Mouse (Mus musculus): ENCODE measurements around the gene Fnip2. TPM values are rescaled to one million over a fixed set of nuclear protein-coding genes. Genes with fewer than 3 reads are reported as not detected.
A peak's percentile ranks its signal among the peaks of the same experiment; 100 is the strongest.

The Fnip2 gene
- total RNA-seq, 2 experiments from 2014 or later: 13.7 to 15.6 TPM

DNA sequence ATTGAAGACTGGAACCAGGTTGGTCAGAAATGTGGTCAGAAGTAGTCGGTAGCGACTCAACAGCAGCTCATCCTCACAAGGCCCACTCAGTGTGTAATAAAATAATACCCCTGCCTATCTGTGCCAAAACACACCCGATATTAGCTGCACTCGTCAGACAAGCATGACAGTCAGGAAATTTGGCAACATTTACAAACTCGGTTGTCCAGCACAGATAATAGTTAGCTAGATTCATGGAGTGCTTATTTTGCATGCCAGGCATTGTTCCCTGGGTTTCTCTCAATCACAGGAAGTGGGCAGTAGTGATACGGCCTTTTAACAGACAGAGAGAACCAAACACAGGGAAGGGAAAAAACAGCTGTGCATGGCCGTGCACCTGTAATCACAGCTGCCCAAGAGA, 30.6 kb downstream of the Fnip2 start:
- intact Hi-C loops (cut with DNase I): no loop called here
- DNase-seq (ENCODE audit: low spot score): no peak

DNA sequence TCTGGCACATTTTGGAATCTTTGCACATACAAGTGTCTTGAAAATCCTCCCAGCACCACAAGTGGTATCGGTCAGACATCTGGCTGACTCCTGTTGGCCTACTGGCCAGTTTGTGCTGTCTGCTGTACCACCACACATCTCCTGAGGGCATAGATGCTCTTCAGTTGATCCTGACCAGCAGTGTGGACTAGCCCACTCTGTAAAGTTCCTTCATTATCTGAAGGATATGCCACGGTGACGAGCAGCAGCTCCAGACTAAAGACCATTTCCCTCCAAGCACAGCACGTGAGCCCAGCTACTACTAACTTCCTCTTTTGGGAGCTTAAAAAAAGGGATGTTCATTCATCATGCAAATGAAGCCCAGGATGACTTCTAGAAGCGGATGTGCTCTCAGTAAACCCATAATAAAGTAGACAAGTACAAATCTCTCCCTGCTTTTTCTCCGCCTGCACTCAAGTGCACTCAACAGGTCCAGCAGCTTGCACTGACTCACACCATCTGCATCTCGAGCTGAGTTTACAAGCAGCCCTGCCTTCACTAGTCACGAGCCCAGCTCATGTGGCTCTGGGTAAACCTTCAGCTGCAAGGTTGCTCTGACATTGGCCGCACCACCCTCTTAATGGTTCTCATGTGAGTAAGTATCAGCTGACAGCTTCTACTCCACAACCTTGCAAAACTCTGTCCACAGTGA, 35.9 kb downstream of the Fnip2 start:
- no peak for DNase-seq (ENCODE audit: low spot score)
- intact Hi-C loops (cut with DNase I): loop anchor here (5.0 kb wide), 1 partner anchor 36 kb away; the partner anchor contains the start of gene Fnip2

DNA sequence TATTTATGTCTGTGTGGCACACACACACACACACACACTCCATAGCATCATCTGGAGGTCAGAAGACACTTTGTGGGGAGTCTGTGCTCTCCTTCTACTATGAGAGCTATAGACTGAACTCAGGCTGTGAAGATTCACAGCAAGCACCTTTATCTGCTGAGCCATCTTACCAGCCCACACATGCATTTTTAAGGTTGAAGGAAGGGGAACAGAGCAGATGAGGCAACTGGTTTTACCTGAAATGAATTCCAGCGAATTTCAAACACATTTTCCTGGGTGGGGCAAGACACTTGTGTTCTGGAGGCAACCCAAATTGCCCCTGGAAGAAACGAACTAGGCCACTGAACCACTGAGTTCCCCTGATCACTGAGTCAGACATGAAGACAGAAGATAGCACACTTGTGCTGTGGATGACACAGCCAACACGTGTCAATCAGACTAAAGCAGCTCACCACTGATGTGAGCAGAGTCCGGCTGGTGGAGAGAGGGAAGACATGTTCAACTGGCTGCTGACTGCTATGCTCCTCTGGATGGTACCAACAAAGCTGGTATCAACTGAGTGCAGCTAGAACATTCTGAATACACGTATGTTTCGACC, 38.0 kb downstream of the Fnip2 start:
- intact Hi-C loops (cut with DNase I): loop anchor here (5.0 kb wide), 1 partner anchor 38 kb away; the partner anchor contains the start of gene Fnip2
- no peak for DNase-seq (ENCODE audit: low spot score)

DNA sequence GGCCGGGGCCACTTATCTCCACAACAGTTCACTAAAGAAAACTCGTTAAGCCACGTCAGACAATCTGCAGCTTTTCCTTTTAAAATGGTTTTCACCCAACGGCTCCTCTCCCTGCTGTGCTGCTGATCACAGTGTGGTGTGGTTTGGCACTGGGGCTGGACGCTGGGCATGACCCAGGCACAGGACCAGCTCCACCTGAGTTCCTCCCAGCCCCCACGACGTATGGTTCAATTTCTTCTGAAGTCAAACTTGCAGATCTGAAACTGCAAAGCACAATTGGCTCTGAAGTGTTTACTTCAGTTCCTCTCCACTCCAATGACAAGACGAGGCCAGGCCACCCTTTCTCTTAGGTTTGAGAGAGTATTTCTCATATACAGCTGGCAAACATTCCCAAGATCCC, 39.1 kb downstream of the Fnip2 start:
- DNase-seq (ENCODE audit: low spot score): no peak

DNA sequence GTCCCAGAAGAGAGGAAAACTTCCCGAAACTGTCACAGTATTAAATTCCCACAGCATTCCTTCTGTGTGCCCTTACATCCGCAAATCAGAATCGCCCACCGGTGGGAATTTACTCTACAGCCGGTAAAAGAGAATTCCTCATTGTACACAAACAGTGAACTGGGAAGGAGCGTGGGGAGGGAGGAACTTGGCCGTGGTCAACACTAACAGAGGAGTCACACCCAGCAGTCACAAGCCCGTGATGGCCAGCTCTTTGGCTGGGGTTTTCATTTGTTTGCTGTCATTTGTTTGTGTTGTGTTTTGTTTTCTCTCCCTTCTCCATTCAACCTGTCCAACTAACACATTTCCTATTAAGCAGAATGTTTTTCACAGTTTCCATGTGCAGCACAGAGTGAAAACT, 39.7 kb downstream of the Fnip2 start:
- intact Hi-C loops (cut with DNase I): no loop called here

More for the DNA sequence above, 39.1 kb downstream of the Fnip2 start:
- intact Hi-C loops (cut with DNase I): no loop called here

DNA sequence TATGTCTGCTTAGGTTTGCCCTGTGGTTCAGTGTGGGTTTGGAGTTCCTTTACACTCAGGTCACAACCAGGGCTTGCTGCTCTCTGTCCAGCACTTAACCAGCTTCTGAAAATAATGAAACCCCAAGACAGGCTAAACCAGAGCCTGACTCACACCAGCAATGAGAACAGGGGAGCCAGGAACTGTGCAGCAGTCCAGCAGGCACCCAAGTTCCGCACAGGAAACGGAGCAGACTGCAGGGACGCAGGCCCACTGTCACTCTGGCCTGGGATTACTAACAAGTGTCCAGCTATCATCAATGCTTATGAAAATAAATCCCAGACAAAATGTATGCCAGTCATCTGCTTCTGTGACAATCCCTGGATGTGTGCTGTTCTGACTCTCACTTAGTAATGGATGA, 40.1 kb downstream of the Fnip2 start:
- intact Hi-C loops (cut with DNase I): no loop called here
- DNase-seq (ENCODE audit: low spot score): no peak

More for the DNA sequence above, 39.7 kb downstream of the Fnip2 start:
- DNase-seq (ENCODE audit: low spot score): no peak

DNA sequence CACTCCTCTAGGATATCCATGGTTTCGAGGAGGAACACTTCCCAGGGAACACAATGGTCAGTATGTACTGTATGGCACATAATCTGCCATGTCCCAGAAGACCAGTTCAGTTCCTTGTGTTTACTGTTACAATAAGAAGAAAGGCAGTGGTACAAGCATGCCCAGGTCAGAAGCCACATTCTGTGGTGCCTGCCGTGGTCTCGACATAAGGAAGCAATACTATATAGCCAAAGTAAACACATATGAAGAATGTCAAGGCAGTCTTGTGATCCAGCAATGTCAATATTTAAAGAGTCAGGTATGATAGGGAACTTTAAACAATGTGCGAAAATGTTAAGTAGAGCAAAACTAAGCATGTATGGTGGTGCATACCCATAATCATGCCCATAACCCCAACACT, 44.2 kb downstream of the Fnip2 start:
- no peak for DNase-seq (ENCODE audit: low spot score)
- intact Hi-C loops (cut with DNase I): no loop called here

DNA sequence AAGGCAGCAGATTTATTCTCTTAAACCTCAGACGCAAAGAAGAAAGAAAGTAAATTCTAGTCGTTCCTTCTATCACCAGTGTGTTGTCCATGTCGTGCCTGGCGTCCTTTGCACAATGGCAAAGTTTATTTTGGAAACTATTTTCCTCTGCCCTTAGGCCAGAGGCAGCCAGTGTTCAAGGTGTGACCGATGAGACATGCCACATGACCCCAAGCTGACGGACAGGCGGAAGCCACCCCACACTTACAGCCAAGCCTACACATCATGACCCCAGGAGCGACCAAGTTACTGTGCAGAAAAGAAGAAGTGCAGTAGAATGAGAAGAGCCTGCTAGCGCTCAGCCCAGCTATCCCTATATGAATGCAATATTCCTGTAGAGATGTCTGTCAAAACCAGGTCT, 47.7 kb downstream of the Fnip2 start:
- intact Hi-C loops (cut with DNase I): loop anchor here (5.0 kb wide), 1 partner anchor 67 kb away; no protein-coding TSS in a partner anchor
- no peak for DNase-seq (ENCODE audit: low spot score)

DNA sequence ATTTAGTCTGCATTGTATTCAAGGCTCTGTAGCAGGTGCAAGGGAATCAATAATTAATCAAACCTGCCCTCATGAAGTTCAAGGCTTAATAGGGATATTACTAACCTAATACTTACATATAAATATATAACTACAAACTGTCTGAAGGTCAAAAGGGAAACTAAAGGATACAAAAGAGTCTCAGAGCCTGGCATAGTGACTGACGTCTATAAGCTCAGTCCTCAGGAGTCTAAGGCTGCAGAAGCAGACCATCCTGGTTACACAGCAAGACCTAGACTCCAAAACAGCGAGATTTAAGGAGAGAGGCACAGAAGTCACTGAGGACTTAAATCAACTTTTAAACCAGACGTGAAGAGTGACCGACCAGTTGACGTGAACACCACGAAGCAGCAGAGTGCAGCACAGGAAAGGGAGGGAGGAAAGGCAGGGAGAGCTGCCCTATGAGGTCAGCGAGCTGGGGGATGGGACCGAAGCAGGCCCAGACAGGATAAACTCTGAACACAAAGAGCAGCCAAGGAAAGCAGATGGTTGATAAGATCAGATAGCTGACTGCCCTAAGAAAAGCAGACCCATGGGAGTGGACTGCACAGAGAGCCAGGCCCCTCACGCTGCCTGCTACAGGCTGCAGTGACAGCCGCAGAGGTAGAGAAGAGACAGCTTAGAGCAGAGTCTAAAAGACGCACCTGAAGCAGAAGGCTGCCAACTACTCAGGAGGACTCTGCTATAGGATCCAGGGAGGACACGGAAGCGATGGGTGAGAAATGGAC, 48.7 kb downstream of the Fnip2 start:
- intact Hi-C loops (cut with DNase I): loop anchor here (5.0 kb wide), 1 partner anchor 68 kb away; no protein-coding TSS in a partner anchor
- peak; percentile 27 for DNase-seq (ENCODE audit: low spot score)

DNA sequence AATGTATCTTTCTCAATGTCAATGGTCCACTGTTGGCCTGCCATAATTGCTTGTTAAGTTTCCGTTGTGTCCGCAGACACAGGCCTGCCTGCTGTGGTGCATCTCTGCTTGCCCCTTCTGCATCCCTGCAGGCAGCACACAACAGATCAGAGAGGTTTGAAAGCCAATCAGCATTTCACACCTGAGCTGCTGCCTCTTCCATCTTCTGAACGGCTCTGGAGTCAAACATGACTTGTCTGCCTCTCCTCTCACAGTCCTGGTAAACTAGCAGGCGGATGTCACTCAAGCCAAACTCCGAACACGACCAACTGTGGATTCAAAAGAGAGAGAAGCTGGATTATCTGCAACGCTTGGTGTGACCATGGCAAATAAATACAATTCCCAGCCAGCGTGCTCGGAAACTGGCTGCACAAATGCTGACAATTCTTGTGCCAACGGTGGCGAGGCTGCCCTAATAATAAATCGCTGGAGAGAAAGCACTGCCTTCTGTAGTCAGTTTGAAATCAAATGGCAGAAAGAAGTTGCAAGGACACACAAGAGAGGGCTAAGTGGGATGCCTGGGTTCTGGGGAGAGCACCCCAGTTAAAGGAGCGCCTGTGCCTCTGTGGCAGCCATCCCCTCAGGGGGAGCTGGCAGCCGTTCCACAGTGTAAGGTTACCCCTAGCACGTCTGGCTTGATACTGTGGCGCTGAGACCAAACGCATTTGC, 49.6 kb downstream of the Fnip2 start:
- DNase-seq (ENCODE audit: low spot score): no peak
- intact Hi-C loops (cut with DNase I): loop anchor here (2.0 to 5.0 kb wide), 2 partner anchors 49 to 69 kb away; partner anchors contain the start of gene Fnip2

DNA sequence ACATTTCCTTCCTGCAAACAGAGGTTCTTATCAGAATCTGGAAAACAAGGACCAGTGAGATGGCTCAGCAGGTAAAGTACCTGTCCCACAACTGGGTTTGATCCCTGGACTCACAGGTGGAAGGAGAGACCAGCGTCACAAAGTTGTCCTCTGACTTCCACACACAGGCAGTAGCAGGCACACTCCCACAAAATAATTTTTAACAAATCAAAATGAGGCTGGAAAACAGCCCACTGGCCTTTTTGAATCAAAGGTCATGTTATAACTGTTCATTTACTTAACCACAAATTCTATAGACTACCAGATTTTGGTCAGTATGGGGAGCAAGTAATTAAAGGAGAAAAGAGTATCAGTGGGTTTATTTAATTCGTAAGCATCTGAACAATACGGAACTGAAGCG, 50.6 kb downstream of the Fnip2 start:
- DNase-seq (ENCODE audit: low spot score): no peak
- intact Hi-C loops (cut with DNase I): loop anchor here (2.0 to 5.0 kb wide), 2 partner anchors 50 to 70 kb away; partner anchors contain the start of gene Fnip2

DNA sequence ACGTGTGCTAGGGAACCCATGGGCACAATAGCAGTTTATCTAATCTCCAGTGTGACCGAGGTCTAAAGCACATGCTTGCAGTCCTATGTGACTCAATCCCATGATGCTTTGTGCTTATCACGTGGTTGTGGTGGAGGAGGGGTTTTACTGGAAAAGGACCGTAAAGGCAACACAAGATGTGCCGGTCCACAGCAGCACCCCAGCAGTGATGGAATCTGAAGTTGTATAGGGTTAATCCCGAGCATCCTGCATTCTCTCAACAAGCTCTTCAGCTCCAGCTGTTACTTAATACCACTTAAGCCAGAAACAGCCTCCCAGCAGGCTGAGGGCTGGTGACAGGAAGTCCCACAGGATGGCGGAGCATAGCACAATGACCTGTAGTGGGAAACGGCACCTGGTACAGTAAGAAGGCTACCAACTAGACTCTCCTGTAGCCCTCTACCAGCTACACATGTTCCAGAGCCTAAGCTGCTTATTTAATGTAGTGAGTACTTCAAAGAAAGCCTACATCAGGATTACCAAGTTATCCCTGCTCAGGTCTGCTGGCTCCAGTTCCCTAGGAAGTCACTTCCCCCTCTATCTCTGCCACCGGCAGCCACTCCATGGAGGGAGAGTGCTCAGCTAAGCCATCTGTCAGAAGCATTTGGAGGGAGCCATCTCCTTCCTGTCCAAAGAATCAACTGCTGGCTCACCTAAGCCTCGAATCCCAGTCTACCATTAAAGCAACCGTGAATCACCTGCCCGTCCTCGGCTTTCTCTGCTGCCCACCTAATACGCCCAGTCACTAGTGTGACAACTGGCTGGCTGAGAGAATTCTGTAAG, 51.3 kb downstream of the Fnip2 start:
- intact Hi-C loops (cut with DNase I): loop anchor here (2.0 to 5.0 kb wide), 2 partner anchors 50 to 71 kb away; partner anchors contain the start of gene Fnip2
- DNase-seq (ENCODE audit: low spot score): no peak

DNA sequence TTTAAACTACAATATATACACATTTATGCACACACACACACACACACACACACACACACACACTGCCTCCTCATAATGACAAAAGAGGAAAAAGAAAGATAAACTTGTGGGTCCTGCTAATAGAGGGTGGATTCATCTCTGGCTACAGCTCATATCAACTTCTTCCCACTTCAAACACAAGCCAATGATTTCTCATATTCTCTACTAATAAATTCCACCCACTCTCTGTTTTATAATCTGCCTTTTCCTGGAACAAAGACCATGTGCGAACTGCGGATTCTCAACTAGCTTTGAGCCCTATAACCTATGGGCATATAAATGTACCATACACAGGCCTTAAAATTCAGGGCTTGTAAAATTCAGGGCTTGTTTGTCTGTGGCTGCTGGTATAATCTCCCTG, 53.3 kb downstream of the Fnip2 start:
- no peak for DNase-seq (ENCODE audit: low spot score)

DNA sequence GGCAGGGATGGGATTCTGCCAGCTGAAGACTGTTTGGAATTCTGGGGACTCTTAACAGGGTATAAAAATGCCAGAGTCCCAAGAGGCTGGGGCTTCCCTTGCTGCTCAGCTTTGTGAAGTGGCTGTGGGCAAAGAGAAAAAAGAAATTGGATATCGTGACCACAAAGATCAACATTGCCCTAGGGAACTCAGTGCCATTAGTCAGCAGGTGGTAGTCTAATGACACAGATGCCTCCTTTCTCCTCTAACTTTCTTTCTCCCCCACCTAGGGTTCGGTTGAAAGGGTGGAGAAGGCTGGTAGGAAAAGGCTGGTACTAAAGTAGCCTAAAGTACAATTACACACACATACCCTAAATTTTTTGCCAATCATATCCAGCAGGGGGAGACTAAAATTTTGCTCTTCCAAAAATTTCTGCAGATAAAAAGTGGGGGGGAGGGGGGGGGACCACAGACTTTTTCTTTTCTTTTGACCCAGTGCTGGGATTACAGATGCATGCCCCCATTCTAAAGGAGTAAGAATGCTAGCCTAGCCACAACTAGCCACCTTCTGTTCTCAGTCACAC, 66.3 kb downstream of the Fnip2 start:
- intact Hi-C loops (cut with DNase I): loop anchor here (2.0 to 5.0 kb wide), 2 partner anchors 66 to 86 kb away; partner anchors contain the start of gene Fnip2
- no peak for DNase-seq (ENCODE audit: low spot score)

More for the DNA sequence above, 53.3 kb downstream of the Fnip2 start:
- intact Hi-C loops (cut with DNase I): no loop called here

DNA sequence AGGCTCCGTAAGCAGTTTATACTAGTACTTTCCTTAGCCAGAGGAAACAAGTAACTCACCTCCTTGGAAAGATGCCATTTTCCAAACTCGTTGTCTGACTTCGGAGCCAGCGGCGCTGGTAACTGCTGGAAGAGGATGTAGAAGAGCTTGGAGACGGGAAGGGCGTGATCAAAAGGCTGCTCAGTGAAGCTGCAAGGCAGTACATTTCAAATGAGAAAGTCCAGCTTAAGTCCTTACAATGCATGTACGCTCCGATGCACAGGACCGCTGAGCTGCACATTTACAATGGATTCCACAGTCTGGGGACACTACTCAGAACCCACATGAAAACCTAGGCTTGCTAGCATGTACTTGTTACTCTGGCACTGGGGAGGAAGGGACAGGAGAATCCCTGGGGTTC, 67.3 kb downstream of the Fnip2 start:
- DNase-seq (ENCODE audit: low spot score): peak; percentile 26
- intact Hi-C loops (cut with DNase I): loop anchor here (2.0 to 5.0 kb wide), 2 partner anchors 67 to 87 kb away; partner anchors contain the start of gene Fnip2

DNA sequence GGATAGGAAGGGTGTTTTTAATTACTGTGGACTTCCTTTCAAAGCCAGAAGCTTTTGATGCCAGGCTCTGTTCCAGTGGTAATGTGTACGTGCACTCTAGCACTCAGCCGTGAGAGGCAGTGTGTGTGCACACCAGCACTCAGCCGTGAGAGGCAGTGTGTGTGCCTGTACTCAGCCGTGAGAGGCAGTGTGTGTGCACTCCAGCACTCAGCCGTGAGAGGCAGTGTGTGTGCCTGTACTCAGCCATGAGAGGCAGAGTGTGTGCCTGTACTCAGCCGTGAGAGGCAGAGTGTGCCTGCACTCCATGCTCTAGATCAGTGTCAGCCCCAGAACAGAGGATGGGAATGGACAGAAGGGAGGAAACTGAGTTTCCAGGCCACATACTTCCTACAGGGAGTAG, 70.9 kb downstream of the Fnip2 start:
- intact Hi-C loops (cut with DNase I): loop anchor here (10.0 kb wide), 1 partner anchor 542 kb away; no protein-coding TSS in a partner anchor
- no peak for DNase-seq (ENCODE audit: low spot score)

DNA sequence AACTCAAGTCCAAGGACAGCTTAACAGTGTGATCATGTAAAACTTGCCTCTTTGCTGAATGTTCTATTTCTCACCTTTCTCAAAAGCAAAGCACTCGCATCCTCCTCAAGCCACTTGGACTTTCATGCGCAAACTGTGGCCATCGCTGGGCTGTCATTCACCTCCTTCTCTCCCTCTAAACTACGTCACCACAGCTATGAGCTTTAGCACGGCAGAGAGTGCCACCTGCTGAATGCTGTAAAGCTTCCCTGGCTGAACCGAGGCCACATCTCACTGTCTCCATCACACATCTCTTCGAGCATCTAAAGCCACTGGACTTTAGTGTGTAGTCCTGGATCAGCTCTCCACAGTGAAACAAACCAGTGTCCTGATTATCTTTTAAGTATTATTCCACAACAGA, 72.4 kb downstream of the Fnip2 start:
- intact Hi-C loops (cut with DNase I): loop anchor here (2.0 to 10.0 kb wide), 2 partner anchors 292 to 540 kb away; no protein-coding TSS in a partner anchor
- no peak for DNase-seq (ENCODE audit: low spot score)

DNA sequence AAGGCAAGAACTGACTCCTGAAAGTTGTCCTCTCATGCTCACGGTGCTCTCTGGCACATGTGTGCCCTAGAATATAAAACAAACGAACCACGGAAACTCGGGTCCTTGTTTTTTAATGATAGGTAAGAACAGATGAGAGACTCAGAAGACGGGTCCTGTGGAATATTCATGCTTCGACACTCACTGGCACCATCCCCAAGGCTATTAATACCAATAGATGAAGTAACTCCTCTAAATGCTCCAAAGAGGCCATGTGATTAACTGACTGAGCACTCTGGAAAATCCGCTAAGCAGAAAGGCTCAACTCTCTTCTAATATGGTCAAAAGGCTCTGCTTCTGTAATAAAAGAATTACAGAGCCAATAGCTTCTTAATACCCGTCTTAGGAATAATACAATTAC, 73.6 kb downstream of the Fnip2 start:
- no peak for DNase-seq (ENCODE audit: low spot score)
- intact Hi-C loops (cut with DNase I): loop anchor here (2.0 to 10.0 kb wide), 2 partner anchors 291 to 539 kb away; no protein-coding TSS in a partner anchor

All from heart, postnatal 25 days (tissue).